Mouse (Mus musculus) testis, adult 2 months (tissue): ENCODE data around the gene Ube2z.

Experiments used
- CTCF ChIP-seq: fragments of 200-500 bp; IDR thresholded peaks from 2 replicates; pipeline ENCODE4 v1.5.1; 2012; ENCODE audit warnings: low read depth, mild to moderate bottlenecking, inconsistent platforms, low read length, moderate library complexity; ENCODE audit not compliant: control insufficient read depth, insufficient read depth, insufficient replicate concordance
- POLR2A ChIP-seq: fragments of 200-500 bp; IDR thresholded peaks from 2 replicates; pipeline ENCODE4 v1.6.1; 2012; ENCODE audit warnings: low read depth, mild to moderate bottlenecking, inconsistent platforms, low read length, moderate library complexity; ENCODE audit not compliant: control insufficient read depth

DNA sequence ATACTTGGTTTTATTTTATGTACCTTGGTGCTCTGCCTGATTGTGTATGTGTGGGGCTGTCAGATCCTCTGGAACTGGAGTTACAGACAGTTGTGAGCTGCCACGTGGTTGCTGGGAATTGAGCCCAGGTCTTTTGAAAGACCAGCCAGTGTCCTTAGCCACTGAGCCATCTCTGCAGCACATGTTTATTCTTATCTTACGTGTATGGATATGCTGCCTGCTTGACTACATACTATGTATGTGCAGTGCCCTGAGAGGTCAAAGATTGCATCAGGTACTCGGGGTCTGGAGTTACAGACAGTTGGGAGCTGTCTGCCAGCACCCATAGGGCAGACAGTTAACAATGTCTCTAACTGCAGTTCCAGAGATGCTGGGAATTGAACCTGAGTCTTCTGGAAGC, 17.5 kb upstream of the Ube2z start:
- TF ChIP-seq CTCF: no peak
- TF ChIP-seq POLR2A: no peak
